Mouse (Mus musculus) spleen, adult 2 months (tissue): Measurements from ENCODE around the gene Lrrc8e. TPM values are rescaled to one million over a fixed set of nuclear protein-coding genes. Genes with fewer than 3 reads are reported as not detected.
"Not testable (repeated sequence)": the region's sequence is repeated elsewhere in the genome, so short reads cannot be mapped to it uniquely, and the experiment has no call there.

ENCODE experiments used
- DNase-seq, 2 experiments: peaks; one replicate each; pipeline versions ENCODE4 v3.0.0 to v3.0.0-alpha.2; 2012 to 2021; ENCODE audit warnings: low spot score in 2 of 2, low read depth in 1 of 2
- H3K27ac ChIP-seq: fragments of 200-500 bp; 2 replicates; pipeline ENCODE4 v1.5.1; 2012; ENCODE audit warnings: low read length, inconsistent platforms; ENCODE audit not compliant: insufficient read depth
- H3K27me3 ChIP-seq: fragments of 200-500 bp; 2 replicates; pipeline ENCODE4 v1.6.1; 2012; ENCODE audit warnings: mild to moderate bottlenecking, moderate library complexity, low read length, inconsistent platforms; ENCODE audit not compliant: control insufficient read depth, insufficient read depth
- H3K36me3 ChIP-seq: fragments of 200-500 bp; 2 replicates; pipeline ENCODE4 v1.6.1; 2012; ENCODE audit warnings: mild to moderate bottlenecking, low read length, inconsistent platforms; ENCODE audit not compliant: control insufficient read depth, insufficient read depth
- H3K4me1 ChIP-seq: fragments of 200-500 bp; 2 replicates; pipeline ENCODE4 v1.6.1; 2011; ENCODE audit warnings: inconsistent platforms; ENCODE audit not compliant: control insufficient read depth, insufficient read depth, insufficient read length
- H3K4me3 ChIP-seq: fragments of 200-500 bp; 2 replicates; pipeline ENCODE4 v1.5.1; 2011; ENCODE audit warnings: mild to moderate bottlenecking, inconsistent platforms; ENCODE audit not compliant: insufficient read depth, insufficient read length; ENCODE audit errors: extremely low read depth
- CTCF ChIP-seq: fragments of 200-500 bp; IDR thresholded peaks from 2 replicates; pipeline ENCODE4 v1.5.1; 2011; ENCODE audit warnings: mild to moderate bottlenecking, inconsistent platforms; ENCODE audit not compliant: insufficient read depth, insufficient read length, insufficient replicate concordance; ENCODE audit errors: extremely low read depth
- POLR2A ChIP-seq: fragments of 200-500 bp; IDR thresholded peaks from 2 replicates; pipeline ENCODE4 v1.6.1; 2011; ENCODE audit warnings: low read depth, low read length, inconsistent platforms
- WGBS: fragments of 180-500 bp; shearing (Covaris S2); methylation state at CpG from one replicate; pipeline ENCODE4 v1.1.7; 2018; 5-methylcytosine and 5-hydroxymethylcytosine counted together
- polyA plus RNA-seq: library from polyadenylated mRNA; depleted of rRNA; stranded (reverse); fragments of >200 nt; gene quantifications from 2 replicates; pipeline ENCODE4 v1.2.3, GENCODE M21; 2012

The Lrrc8e gene
- polyA plus RNA-seq, 1 experiment, result 0.06 TPM

DNA sequence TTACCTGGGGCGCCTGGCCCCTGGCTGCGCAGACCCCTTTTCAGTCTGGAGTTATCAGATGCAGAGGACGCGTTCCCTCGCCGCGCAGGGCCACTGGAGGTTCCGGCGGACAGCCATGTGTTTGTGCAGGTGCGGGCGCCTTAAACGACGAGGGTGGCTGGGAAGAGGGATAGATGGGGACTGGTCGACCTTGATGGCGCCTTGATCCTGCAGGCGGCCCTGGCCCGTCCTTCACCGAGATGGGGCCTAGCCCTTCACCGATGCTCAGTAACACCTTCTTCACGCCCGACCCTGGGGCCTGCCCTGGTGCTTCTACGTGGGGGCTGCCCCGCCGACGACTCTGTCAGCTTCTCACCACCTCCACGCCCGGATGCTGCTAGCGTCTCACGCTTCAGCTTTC is 22.6 kb downstream of the Lrrc8e start:
- TF ChIP-seq POLR2A (no peak), CTCF (no peak)
- 88% methylated on average over 29 of the region's 29 CpGs for WGBS
- peaks cover 22% of the 10 kb centered on the region for H3K36me3 ChIP-seq
- H3K4me3 ChIP-seq, result no peak overlapping the region
- no peaks in the 10 kb centered on the region for H3K27me3 ChIP-seq
- no peak overlapping the region for H3K27ac ChIP-seq
- peaks cover 4% of the 10 kb centered on the region; the same call in 1 of the 2 replicates for H3K4me1 ChIP-seq
- DNase-seq, result no peak

DNA sequence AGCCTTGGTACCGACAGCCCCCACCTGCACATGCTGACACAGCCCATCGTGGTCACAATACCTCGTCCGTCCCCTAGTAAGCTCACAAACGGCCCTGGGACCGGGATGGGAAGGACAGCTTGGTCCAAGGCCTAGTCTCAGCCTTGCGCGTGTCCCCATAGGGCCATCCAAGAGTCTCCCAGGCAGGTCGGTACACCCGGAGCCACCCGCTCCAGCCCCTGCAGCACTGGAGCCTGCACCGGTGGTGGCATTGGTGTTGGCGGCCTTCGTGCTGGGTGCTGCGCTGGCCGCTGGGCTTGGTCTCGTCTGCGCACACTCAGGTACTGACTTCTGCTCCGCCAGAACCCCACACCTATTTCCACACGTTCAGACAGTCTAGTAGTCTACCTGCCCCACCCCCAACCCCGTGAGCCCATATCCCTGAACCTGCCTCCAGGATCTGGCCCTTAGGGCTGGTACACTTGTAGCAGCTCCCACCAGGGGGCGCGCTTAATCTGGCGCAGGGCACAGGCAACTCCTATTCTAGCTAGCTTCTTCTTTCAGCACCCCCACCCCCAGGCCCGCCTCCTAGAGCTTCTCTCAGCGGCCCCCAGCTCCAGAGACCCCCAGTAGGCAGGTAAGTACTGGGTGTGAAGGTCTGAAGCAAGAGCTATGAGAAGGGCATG is 23.8 kb downstream of the Lrrc8e start:
- 55% methylated on average over 25 of the region's 26 CpGs for WGBS
- no peak overlapping the region for H3K4me3 ChIP-seq
- peaks cover 19% of the 10 kb centered on the region for H3K36me3 ChIP-seq
- TF ChIP-seq POLR2A (no peak), CTCF (peak; percentile 87; the same call in 1 of the 2 replicates)
- H3K27me3 ChIP-seq, result no peaks in the 10 kb centered on the region
- H3K4me1 ChIP-seq, result peaks cover 4% of the 10 kb centered on the region; the same call in 1 of the 2 replicates
- no peak overlapping the region for H3K27ac ChIP-seq
- peak; percentile 52 to 82 for DNase-seq

DNA sequence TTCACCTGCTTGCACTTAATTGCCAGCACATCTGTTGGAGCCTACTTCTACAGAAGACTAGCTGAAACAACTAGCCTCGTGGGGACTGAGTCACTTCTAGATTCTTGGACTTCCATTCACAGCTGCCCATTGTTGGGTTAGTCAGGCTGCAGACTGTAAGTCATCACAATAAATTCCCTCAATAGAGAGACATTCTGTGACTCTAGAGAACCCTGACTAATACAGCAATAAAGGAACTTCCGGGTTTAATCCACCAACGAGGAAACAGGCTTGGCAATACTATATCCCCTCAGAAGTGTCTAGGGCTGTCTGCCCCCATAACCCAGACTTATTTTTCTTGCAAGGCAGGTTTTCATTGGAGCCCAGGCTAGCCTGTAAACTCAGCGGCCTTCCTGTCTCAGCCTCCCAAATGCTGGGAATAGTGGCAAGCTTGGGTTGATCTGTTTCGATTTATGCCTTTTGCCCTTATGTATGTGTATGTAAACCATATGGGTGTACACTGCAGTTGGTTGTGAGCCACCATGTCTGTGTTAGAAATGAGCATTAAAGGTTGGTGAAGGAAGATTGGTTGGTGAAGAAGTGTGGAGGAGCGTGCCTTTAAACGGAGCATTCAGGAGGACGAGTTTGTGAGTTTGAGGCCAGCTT is 25.6 kb downstream of the Lrrc8e start:
- DNase-seq, result no peak
- 40% methylated on average over 8 of the region's 8 CpGs for WGBS
- Histone ChIP-seq H3K27me3 (no peaks in the 10 kb centered on the region), H3K27ac (peak overlapping the region; percentile 7; the same call in 1 of the 2 replicates), H3K4me3 (peak overlapping the region; percentile 50), H3K36me3 (peaks cover 10% of the 10 kb centered on the region), H3K4me1 (peaks cover 4% of the 10 kb centered on the region; the same call in 1 of the 2 replicates)
- TF ChIP-seq POLR2A (no peak), CTCF (no peak)

DNA sequence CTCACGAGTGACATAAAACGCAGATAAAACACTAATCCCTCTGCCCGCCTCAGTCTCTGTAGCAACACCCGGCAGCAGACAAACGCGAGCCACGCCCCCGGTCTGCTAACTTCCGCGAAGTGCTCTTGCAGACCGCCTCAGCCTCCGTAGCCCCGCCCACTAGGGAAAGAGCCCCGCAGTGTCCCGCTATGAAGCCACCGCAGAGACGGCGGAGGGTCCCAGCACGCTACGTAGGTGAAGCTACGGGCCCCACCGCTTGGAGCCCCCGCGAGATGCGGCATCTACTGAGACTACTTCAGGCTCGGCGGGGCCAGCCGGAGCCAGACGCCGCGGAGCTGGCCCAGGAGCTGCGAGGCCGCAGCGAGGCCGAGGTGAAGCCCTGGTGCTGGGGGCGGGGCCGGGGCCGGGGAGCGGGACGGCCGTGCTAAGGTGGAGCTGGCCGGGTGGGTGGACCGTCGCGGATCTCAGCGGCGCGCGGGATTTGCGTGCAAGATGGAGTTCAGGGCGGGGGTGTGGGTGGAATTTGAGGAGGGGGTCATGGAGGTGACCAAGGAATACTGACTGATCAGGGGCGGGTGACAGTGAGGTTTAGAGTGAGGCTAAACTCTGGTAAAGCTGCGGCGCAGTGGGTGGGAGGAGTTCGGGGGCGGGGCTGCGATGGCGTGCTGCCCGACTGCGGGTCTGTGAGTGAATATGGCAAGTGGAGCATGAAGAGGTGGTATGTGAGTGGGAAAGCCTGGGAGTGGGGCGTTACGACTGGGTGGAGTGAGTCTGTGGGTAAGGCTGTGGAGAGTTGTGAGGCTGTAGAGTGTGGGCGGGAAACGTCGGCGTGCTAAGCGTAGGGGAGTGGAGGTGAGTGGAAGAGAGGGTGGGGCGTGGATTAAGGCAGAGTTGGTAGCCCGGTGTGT is 26.6 kb downstream of the Lrrc8e start, which contains the start of gene Snapc2:
Snapc2 (plus strand) TSS at position 147 of the 908 bp plus-strand sequence.
- peak; percentile 88 to 94 for DNase-seq
- H3K27me3 ChIP-seq, result no peaks in the 10 kb centered on the region
- peak within 1 kb of the TSS; percentile 97 for H3K4me3 ChIP-seq
- peaks cover 4% of the 10 kb centered on the region; the same call in 1 of the 2 replicates for H3K4me1 ChIP-seq
- peak within 1 kb of the TSS; percentile 91 for H3K27ac ChIP-seq
- H3K36me3 ChIP-seq, result peaks cover 9% of the 10 kb centered on the region
- WGBS, result under 1% methylated on average over 69 of the region's 69 CpGs
- TF ChIP-seq POLR2A (no peak), CTCF (no peak)

DNA sequence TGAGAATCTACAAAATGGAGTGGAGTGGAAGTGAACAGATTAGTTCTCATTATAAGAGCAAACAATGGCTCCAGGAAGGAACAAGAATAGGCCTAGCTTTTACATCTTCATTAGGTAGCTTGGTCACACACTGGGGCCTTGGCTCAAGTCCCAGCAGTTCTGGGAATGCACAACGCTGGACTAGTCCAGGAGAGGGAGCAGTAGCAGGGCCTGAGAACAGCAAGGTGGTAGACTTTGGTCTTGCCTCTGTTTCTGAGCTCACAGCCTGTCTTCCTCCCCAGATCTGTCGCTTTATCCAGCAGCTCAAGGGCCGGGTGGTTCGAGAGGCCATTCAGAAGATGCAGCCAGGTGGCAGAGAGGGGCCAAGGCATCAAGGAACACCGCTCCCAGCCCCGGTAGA is 27.4 kb downstream of the Lrrc8e start:
- Histone ChIP-seq H3K4me3 (no peak overlapping the region), H3K27me3 (no peaks in the 10 kb centered on the region), H3K36me3 (peaks cover 9% of the 10 kb centered on the region), H3K4me1 (peaks cover 11% of the 10 kb centered on the region), H3K27ac (no peak overlapping the region)
- no peak for DNase-seq
- TF ChIP-seq CTCF (no peak), POLR2A (no peak)
- 80% methylated on average over 6 of the region's 6 CpGs for WGBS

DNA sequence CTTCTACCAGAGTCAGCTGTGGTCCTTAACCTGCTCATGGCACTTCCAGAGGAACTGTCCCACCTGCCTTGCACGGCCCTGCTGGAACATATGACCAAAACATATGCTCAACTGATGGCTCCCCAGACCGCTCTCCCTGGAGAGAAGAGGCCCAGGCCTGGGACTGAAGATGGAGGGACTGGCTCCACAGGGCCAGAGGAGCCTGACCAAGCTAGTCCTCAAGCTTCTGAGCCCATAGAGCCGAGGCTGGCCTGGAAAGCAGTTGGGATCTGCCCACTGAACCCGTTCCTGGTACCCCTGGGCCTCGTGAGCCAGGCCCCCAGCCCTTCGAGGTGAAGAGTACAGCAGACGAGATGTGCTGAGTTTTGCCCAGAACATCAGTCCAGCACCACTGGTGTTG is 28.8 kb downstream of the Lrrc8e start:
- 87% methylated on average over 7 of the region's 7 CpGs for whole genome bisulfite sequencing
- peaks cover 16% of the 10 kb centered on the region for H3K4me1 ChIP-seq
- not testable (repeated sequence) for H3K36me3 ChIP-seq, DNase-seq, H3K27me3 ChIP-seq, H3K27ac ChIP-seq, H3K4me3 ChIP-seq

DNA sequence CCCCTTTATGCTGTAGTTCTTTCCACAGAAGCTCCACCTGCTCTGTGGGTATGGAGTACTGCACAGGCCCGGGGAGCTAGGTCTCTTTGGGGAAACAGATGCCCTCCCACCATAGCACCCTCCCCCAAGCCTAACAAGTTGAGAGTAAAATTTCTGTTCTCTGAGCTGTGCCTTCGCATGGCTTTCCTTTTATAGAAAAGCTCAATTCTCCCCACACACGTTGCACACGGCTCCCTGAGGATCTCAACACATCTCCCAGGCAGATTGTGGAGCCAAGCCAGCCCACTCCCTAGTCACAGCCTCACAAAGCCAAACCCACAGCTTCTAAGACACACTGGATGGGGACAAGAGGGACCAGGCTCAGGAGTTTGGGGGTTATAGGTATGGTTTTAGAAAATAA is 30.3 kb downstream of the Lrrc8e start:
- WGBS, result 84% methylated on average over 4 of the region's 4 CpGs

More for the DNA sequence above, 30.3 kb downstream of the Lrrc8e start:
- Histone ChIP-seq H3K27me3 (no peaks in the 10 kb centered on the region), H3K4me1 (peaks cover 16% of the 10 kb centered on the region), H3K27ac (no peak overlapping the region), H3K36me3 (peaks cover 10% of the 10 kb centered on the region), H3K4me3 (no peak overlapping the region)
- no peak for DNase-seq
- TF ChIP-seq POLR2A (no peak), CTCF (no peak)
